Mouse (Mus musculus) c-Kit-positive CD71-positive TER-119-positive erythroid progenitor cells, embryonic 14.5 days (primary cell): ENCODE measurements around the gene Pxn.

Experiments
- DNase-seq: peaks from one replicate; pipeline ENCODE4 v3.0.0-alpha.2; 2013; ENCODE audit warnings: low spot score

Gene Pxn

GRCm38 (mm10) chr5:115506454-115507201, at the start of gene Pxn:
Gene Pxn (plus strand): TSS chr5:115506676.
- DNase-seq, result peak; percentile 86

- DNase-seq, result no peak
These were observed 47.6 kb upstream of the Pxn start for GRCm38 (mm10) chr5:115458918-115459317.

- DNase-seq, result no peak
These were observed 41.9 kb upstream of the Pxn start for GRCm38 (mm10) chr5:115464408-115465115.

GRCm38 (mm10) chr5:115465642-115466420, 40.6 kb upstream of the Pxn start, which contains the start of gene Pla2g1b:
Gene Pla2g1b (plus strand): TSS chr5:115466262.
- DNase-seq, result no peak

- DNase-seq, result no peak
These were observed 36.7 kb upstream of the Pxn start for GRCm38 (mm10) chr5:115469791-115470190.

GRCm38 (mm10) chr5:115470766-115471531, 35.5 kb upstream of the Pxn start:
- DNase-seq, result no peak

- no peak for DNase-seq
These were observed 33.3 kb upstream of the Pxn start for GRCm38 (mm10) chr5:115473191-115473590.

GRCm38 (mm10) chr5:115474174-115474828, 32.2 kb upstream of the Pxn start:
- DNase-seq, result no peak

- no peak for DNase-seq
These were observed 31.0 kb upstream of the Pxn start for GRCm38 (mm10) chr5:115475337-115476106.

- DNase-seq, result no peak
These were observed 30.3 kb upstream of the Pxn start for GRCm38 (mm10) chr5:115476107-115476727.

- DNase-seq, result no peak
These were observed 26.9 kb upstream of the Pxn start for GRCm38 (mm10) chr5:115479561-115479960.

- no peak for DNase-seq
These were observed 26.4 kb upstream of the Pxn start for GRCm38 (mm10) chr5:115480101-115480500.

GRCm38 (mm10) chr5:115482390-115483265, 23.8 kb upstream of the Pxn start:
- DNase-seq, result no peak

GRCm38 (mm10) chr5:115483385-115483784, 23.1 kb upstream of the Pxn start:
- no peak for DNase-seq

GRCm38 (mm10) chr5:115483947-115484920, 22.2 kb upstream of the Pxn start, which contains the start of gene Sirt4:
Gene Sirt4 (minus strand): TSS chr5:115484725.
- peak; percentile 93 for DNase-seq

GRCm38 (mm10) chr5:115484996-115485395, 21.5 kb upstream of the Pxn start:
- no peak for DNase-seq

- no peak for DNase-seq
These were observed 20.8 kb upstream of the Pxn start for GRCm38 (mm10) chr5:115485489-115486205.
